Mouse (Mus musculus): Measurements from ENCODE around the gene Bst1.
A peak's percentile ranks its signal among the peaks of the same experiment; 100 is the strongest.

- TF ChIP-seq CTCF (IDR thresholded peaks at IDR 0.05; ENCODE audit: low read depth) (peak; percentile 97), EP300 (optimal IDR thresholded peaks at IDR 0.05) (no peak)
These were observed 22.7 kb downstream of the Bst1 start for GRCm38 (mm10) chr5:43841144-43842010.

Data from stomach, postnatal 0 days (tissue).